Mouse (Mus musculus): ENCODE measurements at regions not wholly inside any gene's neighbourhood (a gene's known extent, or its start where the extent isn't known, plus 50 kb on each side); places are given as distances from the start of the nearest gene placed in this dataset.

- no peak overlapping the region for H3K4me2 ChIP-seq (replicated peaks; ENCODE audit: low read depth, low read length)
- H3K9me3 ChIP-seq (ENCODE audit: control insufficient read depth, low read depth, low read length), result no peaks in the 10 kb centered on the region
- H3K4me3 ChIP-seq (ENCODE audit: low read depth, low read length), result no peak overlapping the region
- no peak for ATAC-seq (ENCODE audit: insufficient number of reproducible peaks, insufficient read depth, low FRiP score, low read depth)
- no peak overlapping the region for H3K27ac ChIP-seq (ENCODE audit: low read length)
- H3K4me1 ChIP-seq (ENCODE audit: control insufficient read depth, insufficient read depth, low read length), result peaks cover 5% of the 10 kb centered on the region; the same call in 1 of the 2 replicates
- H3K27me3 ChIP-seq (ENCODE audit: control insufficient read depth, insufficient read depth, low read length), result no peaks in the 10 kb centered on the region
- H3K36me3 ChIP-seq (ENCODE audit: control insufficient read depth, insufficient read depth, low read length), result no peaks in the 10 kb centered on the region
- no peak overlapping the region for H3K9ac ChIP-seq (replicated peaks; ENCODE audit: low read depth, low read length)
- 81% methylated on average over 8 of the region's 8 CpGs for WGBS
These were observed 491.5 kb upstream of the Mgmt start for GRCm38 (mm10) chr7:136402688-136403597.

GRCm38 (mm10) chr7:136405391-136405790 lies 489.0 kb upstream of the Mgmt start:
- no peak overlapping the region; the same call in 1 of the 2 replicates for H3K27ac ChIP-seq (ENCODE audit: low read length)
- ATAC-seq (ENCODE audit: insufficient number of reproducible peaks, insufficient read depth, low FRiP score, low read depth), result no peak
- no peak overlapping the region for H3K9ac ChIP-seq (replicated peaks; ENCODE audit: low read depth, low read length)
- peaks cover 5% of the 10 kb centered on the region; the same call in 1 of the 2 replicates for H3K4me1 ChIP-seq (ENCODE audit: control insufficient read depth, insufficient read depth, low read length)
- no peaks in the 10 kb centered on the region for H3K36me3 ChIP-seq (ENCODE audit: control insufficient read depth, insufficient read depth, low read length)
- H3K27me3 ChIP-seq (ENCODE audit: control insufficient read depth, insufficient read depth, low read length), result no peaks in the 10 kb centered on the region
- no peak overlapping the region for H3K4me3 ChIP-seq (ENCODE audit: low read depth, low read length)
- H3K4me2 ChIP-seq (replicated peaks; ENCODE audit: low read depth, low read length), result no peak overlapping the region
- WGBS, result 62% methylated on average over 8 of the region's 8 CpGs
- no peaks in the 10 kb centered on the region for H3K9me3 ChIP-seq (ENCODE audit: control insufficient read depth, low read depth, low read length)

GRCm38 (mm10) chr7:136406258-136407100 lies 487.9 kb upstream of the Mgmt start:
- Histone ChIP-seq H3K4me2 (replicated peaks; ENCODE audit: low read depth, low read length) (no peak overlapping the region), H3K27me3 (ENCODE audit: control insufficient read depth, insufficient read depth, low read length) (no peaks in the 10 kb centered on the region), H3K4me1 (ENCODE audit: control insufficient read depth, insufficient read depth, low read length) (peaks cover 5% of the 10 kb centered on the region; the same call in 1 of the 2 replicates), H3K36me3 (ENCODE audit: control insufficient read depth, insufficient read depth, low read length) (no peaks in the 10 kb centered on the region), H3K4me3 (ENCODE audit: low read depth, low read length) (no peak overlapping the region), H3K9ac (replicated peaks; ENCODE audit: low read depth, low read length) (no peak overlapping the region), H3K27ac (ENCODE audit: low read length) (no peak overlapping the region), H3K9me3 (ENCODE audit: control insufficient read depth, low read depth, low read length) (no peaks in the 10 kb centered on the region)
- 37% methylated on average over 20 of the region's 20 CpGs for WGBS
- ATAC-seq (ENCODE audit: insufficient number of reproducible peaks, insufficient read depth, low FRiP score, low read depth), result no peak; the same call in 1 of the 2 replicates

- Histone ChIP-seq H3K9me3 (ENCODE audit: control insufficient read depth, low read depth, low read length) (no peaks in the 10 kb centered on the region), H3K9ac (replicated peaks; ENCODE audit: low read depth, low read length) (no peak overlapping the region), H3K27me3 (ENCODE audit: control insufficient read depth, insufficient read depth, low read length) (no peaks in the 10 kb centered on the region), H3K4me2 (replicated peaks; ENCODE audit: low read depth, low read length) (no peak overlapping the region), H3K4me1 (ENCODE audit: control insufficient read depth, insufficient read depth, low read length) (no peaks in the 10 kb centered on the region), H3K27ac (ENCODE audit: low read length) (no peak overlapping the region), H3K4me3 (ENCODE audit: low read depth, low read length) (no peak overlapping the region), H3K36me3 (ENCODE audit: control insufficient read depth, insufficient read depth, low read length) (no peaks in the 10 kb centered on the region)
- WGBS, result 55% methylated on average over 8 of the region's 8 CpGs
- no peak for ATAC-seq (ENCODE audit: insufficient number of reproducible peaks, insufficient read depth, low FRiP score, low read depth)
These were observed 479.6 kb upstream of the Mgmt start for GRCm38 (mm10) chr7:136414808-136415207.

GRCm38 (mm10) chr7:136417327-136417726 lies 477.1 kb upstream of the Mgmt start:
- Histone ChIP-seq H3K9me3 (ENCODE audit: control insufficient read depth, low read depth, low read length) (no peaks in the 10 kb centered on the region), H3K4me1 (ENCODE audit: control insufficient read depth, insufficient read depth, low read length) (no peaks in the 10 kb centered on the region), H3K4me2 (replicated peaks; ENCODE audit: low read depth, low read length) (no peak overlapping the region), H3K27ac (ENCODE audit: low read length) (no peak overlapping the region), H3K36me3 (ENCODE audit: control insufficient read depth, insufficient read depth, low read length) (no peaks in the 10 kb centered on the region), H3K4me3 (ENCODE audit: low read depth, low read length) (no peak overlapping the region), H3K27me3 (ENCODE audit: control insufficient read depth, insufficient read depth, low read length) (no peaks in the 10 kb centered on the region), H3K9ac (replicated peaks; ENCODE audit: low read depth, low read length) (no peak overlapping the region)
- 52% methylated on average over 4 of the region's 4 CpGs for WGBS
- no peak for ATAC-seq (ENCODE audit: insufficient number of reproducible peaks, insufficient read depth, low FRiP score, low read depth)

GRCm38 (mm10) chr7:136423846-136424531 lies 470.4 kb upstream of the Mgmt start:
- ATAC-seq (ENCODE audit: insufficient number of reproducible peaks, insufficient read depth, low FRiP score, low read depth), result no peak
- no peaks in the 10 kb centered on the region for H3K27me3 ChIP-seq (ENCODE audit: control insufficient read depth, insufficient read depth, low read length)
- H3K9me3 ChIP-seq (ENCODE audit: control insufficient read depth, low read depth, low read length), result no peaks in the 10 kb centered on the region
- H3K9ac ChIP-seq (replicated peaks; ENCODE audit: low read depth, low read length), result no peak overlapping the region
- H3K27ac ChIP-seq (ENCODE audit: low read length), result no peak overlapping the region
- WGBS, result 54% methylated on average over 8 of the region's 8 CpGs
- 0 out of 2 replicates have a peak, but pooled peaks cover 2% of the 10 kb centered on the region for H3K4me1 ChIP-seq (ENCODE audit: control insufficient read depth, insufficient read depth, low read length)
- H3K4me3 ChIP-seq (ENCODE audit: low read depth, low read length), result no peak overlapping the region
- H3K4me2 ChIP-seq (replicated peaks; ENCODE audit: low read depth, low read length), result no peak overlapping the region
- H3K36me3 ChIP-seq (ENCODE audit: control insufficient read depth, insufficient read depth, low read length), result no peaks in the 10 kb centered on the region

GRCm38 (mm10) chr7:136427164-136427563 lies 467.2 kb upstream of the Mgmt start:
- 74% methylated on average over 4 of the region's 4 CpGs for WGBS
- H3K27me3 ChIP-seq (ENCODE audit: control insufficient read depth, insufficient read depth, low read length), result no peaks in the 10 kb centered on the region

More at GRCm38 (mm10) chr7:136427164-136427563, 467.2 kb upstream of the Mgmt start:
- H3K36me3 ChIP-seq (ENCODE audit: control insufficient read depth, insufficient read depth, low read length), result no peaks in the 10 kb centered on the region
- no peak overlapping the region for H3K9ac ChIP-seq (replicated peaks; ENCODE audit: low read depth, low read length)
- ATAC-seq (ENCODE audit: insufficient number of reproducible peaks, insufficient read depth, low FRiP score, low read depth), result no peak
- H3K9me3 ChIP-seq (ENCODE audit: control insufficient read depth, low read depth, low read length), result no peaks in the 10 kb centered on the region
- peaks cover 5% of the 10 kb centered on the region; the same call in 1 of the 2 replicates for H3K4me1 ChIP-seq (ENCODE audit: control insufficient read depth, insufficient read depth, low read length)
- H3K4me3 ChIP-seq (ENCODE audit: low read depth, low read length), result no peak overlapping the region
- no peak overlapping the region for H3K27ac ChIP-seq (ENCODE audit: low read length)
- no peak overlapping the region for H3K4me2 ChIP-seq (replicated peaks; ENCODE audit: low read depth, low read length)
